Mouse (Mus musculus): ENCODE measurements around the gene Vmn1r123.
"Not testable (repeated sequence)": the region's sequence is repeated elsewhere in the genome, so short reads cannot be mapped to it uniquely, and the experiment has no call there.

The Vmn1r123 gene

DNA sequence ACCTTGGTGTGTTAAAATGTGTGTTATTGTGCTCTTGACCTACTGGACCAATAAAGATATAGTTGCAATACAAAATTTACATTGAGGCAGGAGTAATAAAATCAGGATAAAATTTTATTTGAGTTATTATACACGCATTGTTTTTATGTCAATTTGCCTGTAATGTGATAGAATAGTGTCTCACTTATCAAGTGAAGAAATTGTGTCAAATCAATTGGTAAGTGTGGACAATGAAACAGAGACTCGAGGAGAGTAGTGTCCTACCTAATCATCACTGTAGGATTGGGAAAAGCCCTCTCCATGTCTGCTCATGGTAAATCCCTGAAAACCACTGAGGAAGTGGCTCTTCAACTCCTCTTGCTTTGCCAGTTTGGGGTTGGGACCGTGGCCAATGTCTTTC is at the start of gene Vmn1r123:
Gene Vmn1r123, plus strand, starts transcription at position 301 of the 400 bp plus-strand sequence.
- DNase-seq (ENCODE audit: low spot score in 2 of 2) = not testable (repeated sequence)

DNA sequence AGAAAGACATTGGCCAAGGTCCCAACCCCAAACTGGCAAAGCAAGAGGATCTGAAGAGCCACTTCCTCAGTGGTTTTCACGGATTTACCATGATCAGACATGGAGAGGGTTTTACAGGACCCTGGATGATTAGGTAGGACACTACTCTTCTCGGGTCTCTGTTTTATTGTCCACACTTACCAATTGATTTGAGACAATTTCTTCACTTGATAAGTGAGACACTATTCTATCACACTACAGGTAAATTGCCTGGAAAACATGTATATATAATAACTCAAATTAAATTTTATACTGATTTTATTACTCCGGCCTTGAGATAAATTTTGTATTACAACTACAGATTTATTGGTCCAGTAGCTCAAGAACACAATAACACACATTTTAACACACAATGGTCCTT is 28.0 kb upstream of the Vmn1r123 start, which contains the start of gene Vmn1r122:
Gene Vmn1r122, minus strand, starts transcription at position 101 of the 400 bp plus-strand sequence.
- DNase-seq (ENCODE audit: low spot score in 2 of 2) = not testable (repeated sequence)

DNA sequence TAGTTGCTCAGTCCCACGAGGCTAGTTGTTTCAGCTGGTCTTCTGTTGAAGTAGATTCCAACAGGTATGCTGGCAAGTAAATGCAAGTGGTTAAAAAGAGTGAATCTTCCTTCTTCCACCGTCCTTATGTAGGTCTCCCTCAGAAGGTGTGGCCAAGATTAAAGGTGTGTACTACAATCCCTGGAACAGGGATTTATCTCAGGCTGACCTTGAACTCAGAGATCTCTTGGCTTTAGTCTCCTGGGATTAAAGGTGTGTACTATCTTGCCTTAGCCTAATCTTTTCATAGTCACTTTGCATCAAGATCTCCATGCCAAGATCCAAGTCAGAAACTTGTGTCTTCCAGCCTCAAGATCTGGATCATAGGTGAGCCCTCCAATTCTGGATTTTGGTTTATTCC is 28.3 kb downstream of the Vmn1r123 start, which contains the start of gene Gm5157:
Gene Gm5157, minus strand, starts transcription at position 101 of the 400 bp plus-strand sequence.
- not testable (repeated sequence) for DNase-seq (ENCODE audit: low spot score in 2 of 2)
